Mouse (Mus musculus): ENCODE data around the gene Dnajb3. TPM values are rescaled to one million over a fixed set of nuclear protein-coding genes. Genes with fewer than 3 reads are reported as not detected.
"Not testable (repeated sequence)": the region's sequence is repeated elsewhere in the genome, so short reads cannot be mapped to it uniquely, and the experiment has no call there.

Gene Dnajb3
- polyA plus RNA-seq, 1 experiment: not detected

- Histone ChIP-seq H3K36me3 (ENCODE audit: control insufficient read depth, insufficient read depth) (no peaks in the 10 kb centered on the region), H3ac (ENCODE audit: control insufficient read depth, insufficient read length, low read depth) (no peak overlapping the region), H3K79me3 (ENCODE audit: low read depth) (no peaks in the 10 kb centered on the region), H3K4me3 (ENCODE audit: insufficient read depth, poor library complexity, severe bottlenecking) (no peak overlapping the region), H3K27me3 (ENCODE audit: control insufficient read depth, insufficient read depth, insufficient read length) (peaks cover 4% of the 10 kb centered on the region), H3K79me2 (ENCODE audit: control insufficient read depth, insufficient read depth) (no peaks in the 10 kb centered on the region)
- TF ChIP-seq MYOG (IDR thresholded peaks at IDR 0.05; ENCODE audit: control insufficient read depth, extremely low read depth, insufficient read length) (no peak), USF1 (IDR thresholded peaks at IDR 0.05; ENCODE audit: low read depth) (no peak)
Measured at GRCm38 (mm10) chr1:88186325-88186935, 19.2 kb downstream of the Dnajb3 start.

GRCm38 (mm10) chr1:88179657-88180056 is 25.9 kb downstream of the Dnajb3 start:
- Histone ChIP-seq H3K36me3 (ENCODE audit: control insufficient read depth, insufficient read depth) (no peaks in the 10 kb centered on the region), H3K79me3 (ENCODE audit: low read depth) (no peaks in the 10 kb centered on the region), H3ac (ENCODE audit: control insufficient read depth, insufficient read length, low read depth) (no peak overlapping the region), H3K27me3 (ENCODE audit: control insufficient read depth, insufficient read depth, insufficient read length) (no peaks in the 10 kb centered on the region), H3K4me3 (ENCODE audit: insufficient read depth, poor library complexity, severe bottlenecking) (no peak overlapping the region), H3K79me2 (ENCODE audit: control insufficient read depth, insufficient read depth) (no peaks in the 10 kb centered on the region)
- TF ChIP-seq FOSL1 (IDR thresholded peaks at IDR 0.05; ENCODE audit: insufficient read depth, low read length, poor library complexity, severe bottlenecking): no peak
- no peak for TF ChIP-seq MYOG (IDR thresholded peaks at IDR 0.05; ENCODE audit: control insufficient read depth, extremely low read depth, insufficient read length)
- TF ChIP-seq CEBPB (IDR thresholded peaks at IDR 0.05; ENCODE audit: low read depth): no peak
- TF ChIP-seq MYOD1 (IDR thresholded peaks at IDR 0.05; ENCODE audit: control insufficient read depth, insufficient read length, low read depth): no peak

- not testable (repeated sequence) for H3K4me3 ChIP-seq (ENCODE audit: insufficient read depth, poor library complexity, severe bottlenecking); H3ac ChIP-seq (ENCODE audit: control insufficient read depth, insufficient read length, low read depth)
Measured at GRCm38 (mm10) chr1:88172190-88172589, 33.4 kb downstream of the Dnajb3 start.

GRCm38 (mm10) chr1:88165711-88166110 is 39.9 kb downstream of the Dnajb3 start, which contains the start of gene Ugt1a5:
Gene Ugt1a5, plus strand, starts transcription at chr1:88166012.
- H3K79me3 ChIP-seq (ENCODE audit: low read depth): no peaks in the 10 kb centered on the region
- H3ac ChIP-seq (ENCODE audit: control insufficient read depth, insufficient read length, low read depth): no peak within 1 kb of the TSS
- TF ChIP-seq USF1 (IDR thresholded peaks at IDR 0.05; ENCODE audit: low read depth) (no peak), CTCF (IDR thresholded peaks at IDR 0.05; ENCODE audit: control insufficient read depth, insufficient read depth, insufficient read length) (no peak), MYOG (IDR thresholded peaks at IDR 0.05; ENCODE audit: control insufficient read depth, extremely low read depth, insufficient read length) (no peak), FOSL1 (IDR thresholded peaks at IDR 0.05; ENCODE audit: insufficient read depth, low read length, poor library complexity, severe bottlenecking) (no peak), MYOD1 (IDR thresholded peaks at IDR 0.05; ENCODE audit: control insufficient read depth, insufficient read length, low read depth) (no peak), CEBPB (IDR thresholded peaks at IDR 0.05; ENCODE audit: low read depth) (no peak), MAX (IDR thresholded peaks at IDR 0.05) (no peak)
- no peaks in the 10 kb centered on the region for H3K27me3 ChIP-seq (ENCODE audit: control insufficient read depth, insufficient read depth, insufficient read length)
- no peaks in the 10 kb centered on the region for H3K79me2 ChIP-seq (ENCODE audit: control insufficient read depth, insufficient read depth)
- no peak within 1 kb of the TSS for H3K4me3 ChIP-seq (ENCODE audit: insufficient read depth, poor library complexity, severe bottlenecking)
- H3K36me3 ChIP-seq (ENCODE audit: control insufficient read depth, insufficient read depth): no peaks in the 10 kb centered on the region

More at GRCm38 (mm10) chr1:88172190-88172589, 33.4 kb downstream of the Dnajb3 start:
- not testable (repeated sequence) for H3K27me3 ChIP-seq (ENCODE audit: control insufficient read depth, insufficient read depth, insufficient read length); H3K79me3 ChIP-seq (ENCODE audit: low read depth); H3K79me2 ChIP-seq (ENCODE audit: control insufficient read depth, insufficient read depth); H3K36me3 ChIP-seq (ENCODE audit: control insufficient read depth, insufficient read depth)

GRCm38 (mm10) chr1:88158430-88158829 is 47.2 kb downstream of the Dnajb3 start:
- Histone ChIP-seq H3K4me3 (ENCODE audit: insufficient read depth, poor library complexity, severe bottlenecking) (no peak overlapping the region), H3ac (ENCODE audit: control insufficient read depth, insufficient read length, low read depth) (no peak overlapping the region), H3K27me3 (ENCODE audit: control insufficient read depth, insufficient read depth, insufficient read length) (peaks cover 5% of the 10 kb centered on the region), H3K36me3 (ENCODE audit: control insufficient read depth, insufficient read depth) (no peaks in the 10 kb centered on the region), H3K79me3 (ENCODE audit: low read depth) (no peaks in the 10 kb centered on the region), H3K79me2 (ENCODE audit: control insufficient read depth, insufficient read depth) (no peaks in the 10 kb centered on the region)
- TF ChIP-seq USF1 (IDR thresholded peaks at IDR 0.05; ENCODE audit: low read depth): no peak
- no peak for TF ChIP-seq FOSL1 (IDR thresholded peaks at IDR 0.05; ENCODE audit: insufficient read depth, low read length, poor library complexity, severe bottlenecking)
- no peak for TF ChIP-seq MYOG (IDR thresholded peaks at IDR 0.05; ENCODE audit: control insufficient read depth, extremely low read depth, insufficient read length)
- TF ChIP-seq CTCF (IDR thresholded peaks at IDR 0.05; ENCODE audit: control insufficient read depth, insufficient read depth, insufficient read length): no peak
- no peak for TF ChIP-seq MYOD1 (IDR thresholded peaks at IDR 0.05; ENCODE audit: control insufficient read depth, insufficient read length, low read depth)
- TF ChIP-seq MAX (IDR thresholded peaks at IDR 0.05): no peak
- no peak for TF ChIP-seq CEBPB (IDR thresholded peaks at IDR 0.05; ENCODE audit: low read depth)

Other genes starting within 250 kb of the Dnajb3 start
- 9.3 TPM for gene Usp40, start 197.2 kb downstream of the Dnajb3 start, polyA plus RNA-seq (2012; fragmentation: generic; extraction: Trizol)
- gene Ugt1a10, start 150.4 kb downstream of the Dnajb3 start, polyA plus RNA-seq (2012; fragmentation: generic; extraction: Trizol): not detected
- gene Ugt1a9, start 135.0 kb downstream of the Dnajb3 start, polyA plus RNA-seq (2012; fragmentation: generic; extraction: Trizol): not detected
- gene Ugt1a8, start 118.0 kb downstream of the Dnajb3 start, polyA plus RNA-seq (2012; fragmentation: generic; extraction: Trizol): not detected
- not detected for gene Ugt1a7c, start 110.7 kb downstream of the Dnajb3 start, polyA plus RNA-seq (2012; fragmentation: generic; extraction: Trizol)
- not detected for gene Ugt1a6b, start 102.5 kb downstream of the Dnajb3 start, polyA plus RNA-seq (2012; fragmentation: generic; extraction: Trizol)
- 1.3 TPM for gene Ugt1a6a, start 71.0 kb downstream of the Dnajb3 start, polyA plus RNA-seq (2012; fragmentation: generic; extraction: Trizol)
- not detected for gene Ugt1a5, start 39.8 kb downstream of the Dnajb3 start, polyA plus RNA-seq (2012; fragmentation: generic; extraction: Trizol)
- not detected for gene Ugt1a2, start 5.2 kb downstream of the Dnajb3 start, polyA plus RNA-seq (2012; fragmentation: generic; extraction: Trizol)
- not detected for gene Ugt1a1, start 6.2 kb upstream of the Dnajb3 start, polyA plus RNA-seq (2012; fragmentation: generic; extraction: Trizol)
- 0.69 TPM for gene Mroh2a, start 21.2 kb upstream of the Dnajb3 start, polyA plus RNA-seq (2012; fragmentation: generic; extraction: Trizol)
- gene Hjurp, start 71.9 kb upstream of the Dnajb3 start, polyA plus RNA-seq (2012; fragmentation: generic; extraction: Trizol): 54.4 TPM
- 0.02 TPM for gene Trpm8, start 71.9 kb upstream of the Dnajb3 start, polyA plus RNA-seq (2012; fragmentation: generic; extraction: Trizol)
- not detected for gene Spp2, start 201.2 kb upstream of the Dnajb3 start, polyA plus RNA-seq (2012; fragmentation: generic; extraction: Trizol)

Measured in C2C12 (cell line).